Mouse (Mus musculus) liver, postnatal 0 days (tissue): ENCODE results near the gene Heca.

Experiments
- CTCF ChIP-seq: sonication (generic); IDR thresholded peaks from 2 replicates; pipeline ENCODE4 v1.5.1; 2016; ENCODE audit warnings: antibody characterized with exemption, low read depth
- EP300 ChIP-seq: IDR thresholded peaks from 2 replicates; pipeline ENCODE4 v1.6.1; 2016; ENCODE audit warnings: antibody characterized with exemption, low read depth, mild to moderate bottlenecking

GRCm38 (mm10) chr10:17860701-17861480, 87.0 kb downstream of the Heca start:
- no peak for TF ChIP-seq CTCF
- TF ChIP-seq EP300: no peak
